Mouse (Mus musculus): ENCODE measurements around the gene Hist1h3g. TPM values are rescaled to one million over a fixed set of nuclear protein-coding genes. Genes with fewer than 3 reads are reported as not detected.

Hist1h3g gene
- total and polyA plus RNA-seq, 2 experiments from 2014 or later = 2.4 to 709 TPM

- Histone ChIP-seq H3K4me3 (ENCODE audit: low read depth, low read length) (no peak overlapping the region; the same call in 1 of the 2 replicates), H3K27ac (ENCODE audit: low read depth) (no peak overlapping the region), H3K9me3 (replicated peaks; ENCODE audit: control insufficient read depth, low read length) (no peaks in the 10 kb centered on the region), H3K9ac (replicated peaks; ENCODE audit: low read depth, low read length) (no peak overlapping the region), H3K36me3 (replicated peaks; ENCODE audit: control insufficient read depth, insufficient read depth, low read length) (no peaks in the 10 kb centered on the region), H3K4me2 (ENCODE audit: low read depth, low read length) (peak overlapping the region; percentile 45; the same call in 1 of the 2 replicates), H3K27me3 (ENCODE audit: control insufficient read depth, insufficient read depth, low read length) (no peaks in the 10 kb centered on the region), H3K4me1 (ENCODE audit: control insufficient read depth, insufficient read depth) (0 out of 2 replicates have a peak, but pooled peaks cover 14% of the 10 kb centered on the region)
- no peak for ATAC-seq (ENCODE audit: insufficient read depth, low read depth)
- no peak for DNase-seq (ENCODE audit: low spot score)
- WGBS = 22% methylated on average over 13 of the region's 13 CpGs
- TF ChIP-seq CTCF (IDR thresholded peaks at IDR 0.05; ENCODE audit: low read depth) (no peak), EP300 (IDR thresholded peaks at IDR 0.05; ENCODE audit: low read depth) (no peak)
Observed at GRCm38 (mm10) chr13:23506351-23506750, 28.9 kb upstream of the Hist1h3g start.

DNA sequence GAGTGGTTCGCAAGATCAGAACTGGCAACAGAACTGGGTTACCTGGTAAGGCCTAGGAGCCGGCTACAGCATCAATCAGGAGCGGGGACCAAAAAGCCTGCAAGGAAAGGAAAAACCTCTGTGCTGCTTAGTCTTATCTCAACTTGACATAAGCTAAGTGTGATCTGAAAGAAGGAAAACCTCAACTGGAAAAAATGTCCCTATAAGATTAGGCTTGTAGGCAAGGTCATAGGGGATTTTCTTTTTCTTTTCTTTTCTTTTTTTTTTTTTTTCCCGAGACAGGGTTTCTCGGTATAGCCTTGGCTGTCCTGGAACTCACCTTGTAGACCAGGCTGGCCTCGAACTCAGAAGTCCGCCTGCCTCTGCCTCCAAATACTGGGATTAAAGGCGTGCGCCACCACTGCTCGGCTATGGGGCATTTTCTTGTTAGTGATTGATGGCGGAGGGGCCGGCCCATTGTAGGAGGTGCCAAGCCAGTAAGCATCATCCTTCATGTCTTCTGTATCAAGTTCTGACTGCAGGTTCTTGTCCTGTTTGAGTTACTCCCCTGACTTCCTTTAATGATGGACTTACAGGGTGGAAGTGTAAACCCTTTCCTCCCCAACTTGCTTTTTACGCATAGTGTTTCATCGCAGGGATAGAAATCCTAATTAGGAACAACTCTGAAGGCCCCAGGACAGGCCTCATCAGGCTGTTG is 28.3 kb upstream of the Hist1h3g start:
- DNase-seq (ENCODE audit: low spot score) (no peak), ATAC-seq (ENCODE audit: insufficient read depth, low read depth) (no peak)
- no peaks in the 10 kb centered on the region for H3K27me3 ChIP-seq (ENCODE audit: control insufficient read depth, insufficient read depth, low read length)
- 44% methylated on average over 14 of the region's 14 CpGs for WGBS
- 0 out of 2 replicates have a peak, but pooled peaks cover 13% of the 10 kb centered on the region for H3K4me1 ChIP-seq (ENCODE audit: control insufficient read depth, insufficient read depth)
- H3K4me2 ChIP-seq (ENCODE audit: low read depth, low read length) = no peak overlapping the region
- no peaks in the 10 kb centered on the region for H3K36me3 ChIP-seq (replicated peaks; ENCODE audit: control insufficient read depth, insufficient read depth, low read length)
- no peaks in the 10 kb centered on the region for H3K9me3 ChIP-seq (replicated peaks; ENCODE audit: control insufficient read depth, low read length)
- H3K9ac ChIP-seq (replicated peaks; ENCODE audit: low read depth, low read length) = no peak overlapping the region
- TF ChIP-seq CTCF (IDR thresholded peaks at IDR 0.05; ENCODE audit: low read depth) (no peak), EP300 (IDR thresholded peaks at IDR 0.05; ENCODE audit: low read depth) (no peak)
- H3K4me3 ChIP-seq (ENCODE audit: low read depth, low read length) = no peak overlapping the region
- no peak overlapping the region for H3K27ac ChIP-seq (ENCODE audit: low read depth)

GRCm38 (mm10) chr13:23510127-23510526 is 25.1 kb upstream of the Hist1h3g start:
- Histone ChIP-seq H3K4me3 (ENCODE audit: low read depth, low read length) (no peak overlapping the region), H3K27ac (ENCODE audit: low read depth) (no peak overlapping the region), H3K4me2 (ENCODE audit: low read depth, low read length) (no peak overlapping the region), H3K27me3 (ENCODE audit: control insufficient read depth, insufficient read depth, low read length) (no peaks in the 10 kb centered on the region), H3K4me1 (ENCODE audit: control insufficient read depth, insufficient read depth) (0 out of 2 replicates have a peak, but pooled peaks cover 5% of the 10 kb centered on the region), H3K9me3 (replicated peaks; ENCODE audit: control insufficient read depth, low read length) (no peaks in the 10 kb centered on the region), H3K9ac (replicated peaks; ENCODE audit: low read depth, low read length) (no peak overlapping the region), H3K36me3 (replicated peaks; ENCODE audit: control insufficient read depth, insufficient read depth, low read length) (no peaks in the 10 kb centered on the region)
- no peak for DNase-seq (ENCODE audit: low spot score)
- TF ChIP-seq EP300 (IDR thresholded peaks at IDR 0.05; ENCODE audit: low read depth) (no peak), CTCF (IDR thresholded peaks at IDR 0.05; ENCODE audit: low read depth) (no peak)
- WGBS = 30% methylated on average over 1 of the region's 1 CpGs
- ATAC-seq (ENCODE audit: insufficient read depth, low read depth) = no peak

DNA sequence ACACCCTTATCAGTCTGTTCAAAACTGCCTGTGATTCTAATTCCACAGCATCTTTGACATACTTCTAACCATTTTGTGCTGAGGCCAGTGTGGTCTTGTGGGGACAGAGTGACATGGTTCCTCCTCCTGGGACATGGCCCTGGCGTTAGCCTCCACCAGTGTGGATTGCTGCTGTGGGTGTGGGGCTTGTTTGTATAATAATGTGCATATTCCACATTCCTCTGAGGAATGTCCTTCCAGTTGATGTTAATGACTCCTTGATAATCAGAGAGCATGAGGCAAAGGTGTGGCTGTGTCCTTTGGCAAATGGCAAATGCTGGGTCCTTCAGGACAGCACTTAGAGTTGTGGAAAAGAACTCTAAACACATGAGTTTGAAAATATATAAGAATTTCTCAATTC is 21.7 kb upstream of the Hist1h3g start:
- Histone ChIP-seq H3K27me3 (ENCODE audit: control insufficient read depth, insufficient read depth, low read length) (no peaks in the 10 kb centered on the region), H3K4me1 (ENCODE audit: control insufficient read depth, insufficient read depth) (no peaks in the 10 kb centered on the region), H3K4me2 (ENCODE audit: low read depth, low read length) (no peak overlapping the region), H3K9ac (replicated peaks; ENCODE audit: low read depth, low read length) (no peak overlapping the region), H3K27ac (ENCODE audit: low read depth) (no peak overlapping the region), H3K36me3 (replicated peaks; ENCODE audit: control insufficient read depth, insufficient read depth, low read length) (no peaks in the 10 kb centered on the region), H3K4me3 (ENCODE audit: low read depth, low read length) (no peak overlapping the region), H3K9me3 (replicated peaks; ENCODE audit: control insufficient read depth, low read length) (no peaks in the 10 kb centered on the region)
- 84% methylated on average over 1 of the region's 1 CpGs for WGBS
- no peak for ATAC-seq (ENCODE audit: insufficient read depth, low read depth)
- no peak for DNase-seq (ENCODE audit: low spot score)
- no peak for TF ChIP-seq CTCF (IDR thresholded peaks at IDR 0.05; ENCODE audit: low read depth)
- TF ChIP-seq EP300 (IDR thresholded peaks at IDR 0.05; ENCODE audit: low read depth) = no peak

GRCm38 (mm10) chr13:23515281-23515680 is 19.9 kb upstream of the Hist1h3g start:
- H3K4me3 ChIP-seq (ENCODE audit: low read depth, low read length) = no peak overlapping the region
- no peak overlapping the region for H3K4me2 ChIP-seq (ENCODE audit: low read depth, low read length)
- H3K4me1 ChIP-seq (ENCODE audit: control insufficient read depth, insufficient read depth) = no peaks in the 10 kb centered on the region
- TF ChIP-seq EP300 (IDR thresholded peaks at IDR 0.05; ENCODE audit: low read depth) (no peak), CTCF (IDR thresholded peaks at IDR 0.05; ENCODE audit: low read depth) (no peak)
- H3K27me3 ChIP-seq (ENCODE audit: control insufficient read depth, insufficient read depth, low read length) = no peaks in the 10 kb centered on the region
- ATAC-seq (ENCODE audit: insufficient read depth, low read depth) (no peak), DNase-seq (ENCODE audit: low spot score) (no peak)
- no peak overlapping the region for H3K9ac ChIP-seq (replicated peaks; ENCODE audit: low read depth, low read length)
- 78% methylated on average over 5 of the region's 5 CpGs for WGBS
- H3K27ac ChIP-seq (ENCODE audit: low read depth) = no peak overlapping the region
- H3K36me3 ChIP-seq (replicated peaks; ENCODE audit: control insufficient read depth, insufficient read depth, low read length) = no peaks in the 10 kb centered on the region
- H3K9me3 ChIP-seq (replicated peaks; ENCODE audit: control insufficient read depth, low read length) = no peaks in the 10 kb centered on the region
